Mouse (Mus musculus) hindbrain, embryonic 13.5 days (tissue): ENCODE measurements at regions not wholly inside any gene's neighbourhood (a gene's known extent, or its start where the extent isn't known, plus 50 kb on each side); places are given as distances from the start of the nearest gene placed in this dataset.
A peak's percentile ranks its signal among the peaks of the same experiment; 100 is the strongest.

Source experiments
- ATAC-seq: fragments of 200-750 bp; cut with Nextera tagmentation; 2 replicates; pipeline ENCODE4 v1.8.0; 2017; ENCODE audit warnings: moderate TSS enrichment; ENCODE audit not compliant: low FRiP score
- H3K27ac ChIP-seq: fragments of 300-500 bp; sonication (generic); 2 replicates; pipeline ENCODE4 v1.5.1; 2015; ENCODE audit warnings: inconsistent platforms, mild to moderate bottlenecking, moderate library complexity
- H3K27me3 ChIP-seq: fragments of 300-500 bp; sonication (generic); 2 replicates; pipeline ENCODE4 v1.6.1; 2015; ENCODE audit warnings: mild to moderate bottlenecking, inconsistent platforms
- H3K36me3 ChIP-seq: fragments of 300-500 bp; sonication (generic); 2 replicates; pipeline ENCODE4 v1.6.1; 2015; ENCODE audit warnings: mild to moderate bottlenecking, inconsistent platforms
- H3K4me1 ChIP-seq: fragments of 300-500 bp; sonication (generic); replicated peaks from 2 replicates; pipeline ENCODE4 v1.6.1; 2015; ENCODE audit warnings: inconsistent platforms
- H3K4me2 ChIP-seq: fragments of 300-500 bp; sonication (generic); 2 replicates; pipeline ENCODE4 v1.6.1; 2015; ENCODE audit warnings: inconsistent platforms, mild to moderate bottlenecking, moderate library complexity
- H3K4me3 ChIP-seq: fragments of 300-500 bp; sonication (generic); 2 replicates; pipeline ENCODE4 v1.5.1; 2015; ENCODE audit warnings: mild to moderate bottlenecking, inconsistent platforms
- H3K9ac ChIP-seq: fragments of 300-500 bp; sonication (generic); 2 replicates; pipeline ENCODE4 v1.6.1; 2015; ENCODE audit warnings: mild to moderate bottlenecking, inconsistent platforms
- H3K9me3 ChIP-seq: fragments of 300-500 bp; sonication (generic); 2 replicates; pipeline ENCODE4 v1.6.1; 2016; ENCODE audit warnings: inconsistent platforms
- WGBS: fragments of 180-500 bp; shearing (Covaris S2); methylation state at CpG from one replicate; pipeline ENCODE4 v1.1.7; 2015; 5-methylcytosine and 5-hydroxymethylcytosine counted together

GRCm38 (mm10) chr11:18437834-18438611, 484.3 kb upstream of the Etaa1 start:
- H3K36me3 ChIP-seq, result no peaks in the 10 kb centered on the region
- H3K27me3 ChIP-seq, result no peaks in the 10 kb centered on the region
- H3K4me1 ChIP-seq, result no peaks in the 10 kb centered on the region
- no peak overlapping the region for H3K4me2 ChIP-seq
- no peak overlapping the region for H3K27ac ChIP-seq
- no peaks in the 10 kb centered on the region for H3K9me3 ChIP-seq
- 82% methylated on average over 6 of the region's 6 CpGs for WGBS
- no peak overlapping the region for H3K9ac ChIP-seq
- no peak for ATAC-seq
- no peak overlapping the region for H3K4me3 ChIP-seq

- Histone ChIP-seq H3K4me3 (no peak overlapping the region), H3K4me1 (no peaks in the 10 kb centered on the region), H3K36me3 (no peaks in the 10 kb centered on the region), H3K9ac (no peak overlapping the region), H3K9me3 (no peaks in the 10 kb centered on the region), H3K27me3 (no peaks in the 10 kb centered on the region), H3K27ac (no peak overlapping the region), H3K4me2 (no peak overlapping the region)
- no peak for ATAC-seq
- 86% methylated on average over 3 of the region's 3 CpGs for WGBS
Observed at GRCm38 (mm10) chr11:18421076-18421475, 467.4 kb upstream of the Etaa1 start.

GRCm38 (mm10) chr11:18413769-18414168, 460.1 kb upstream of the Etaa1 start:
- Histone ChIP-seq H3K4me2 (no peak overlapping the region), H3K9me3 (no peaks in the 10 kb centered on the region), H3K27me3 (no peaks in the 10 kb centered on the region), H3K9ac (no peak overlapping the region), H3K4me3 (no peak overlapping the region), H3K36me3 (no peaks in the 10 kb centered on the region), H3K4me1 (no peaks in the 10 kb centered on the region), H3K27ac (no peak overlapping the region)
- WGBS, result 82% methylated on average over 1 of the region's 1 CpGs
- no peak for ATAC-seq

- Histone ChIP-seq H3K9ac (no peak overlapping the region), H3K4me2 (no peak overlapping the region), H3K27ac (no peak overlapping the region), H3K4me3 (no peak overlapping the region), H3K27me3 (no peaks in the 10 kb centered on the region), H3K9me3 (no peaks in the 10 kb centered on the region), H3K4me1 (no peaks in the 10 kb centered on the region), H3K36me3 (no peaks in the 10 kb centered on the region)
- ATAC-seq, result no peak
- 55% methylated on average over 8 of the region's 8 CpGs for WGBS
Observed at GRCm38 (mm10) chr11:18408071-18408752, 454.5 kb upstream of the Etaa1 start.

GRCm38 (mm10) chr11:18399561-18399960, 445.9 kb upstream of the Etaa1 start:
- H3K4me2 ChIP-seq, result no peak overlapping the region
- H3K27ac ChIP-seq, result no peak overlapping the region
- H3K9ac ChIP-seq, result no peak overlapping the region
- H3K9me3 ChIP-seq, result no peaks in the 10 kb centered on the region
- 70% methylated on average over 4 of the region's 4 CpGs for WGBS
- H3K27me3 ChIP-seq, result no peaks in the 10 kb centered on the region
- peaks cover 9% of the 10 kb centered on the region for H3K4me1 ChIP-seq
- no peaks in the 10 kb centered on the region for H3K36me3 ChIP-seq
- no peak for ATAC-seq
- H3K4me3 ChIP-seq, result no peak overlapping the region

- Histone ChIP-seq H3K36me3 (no peaks in the 10 kb centered on the region), H3K27me3 (no peaks in the 10 kb centered on the region), H3K4me1 (peaks cover 9% of the 10 kb centered on the region), H3K9me3 (no peaks in the 10 kb centered on the region), H3K9ac (no peak overlapping the region), H3K27ac (peak overlapping the region; percentile 63; the same call in 1 of the 2 replicates), H3K4me3 (no peak overlapping the region), H3K4me2 (no peak overlapping the region)
- 34% methylated on average over 6 of the region's 6 CpGs for WGBS
- ATAC-seq, result peak; percentile 73
Observed at GRCm38 (mm10) chr11:18396397-18396796, 442.7 kb upstream of the Etaa1 start.

- Histone ChIP-seq H3K36me3 (no peaks in the 10 kb centered on the region), H3K27me3 (no peaks in the 10 kb centered on the region), H3K9me3 (no peaks in the 10 kb centered on the region), H3K9ac (no peak overlapping the region), H3K4me2 (no peak overlapping the region), H3K4me1 (peaks cover 9% of the 10 kb centered on the region), H3K27ac (peak overlapping the region; percentile 30; the same call in 1 of the 2 replicates), H3K4me3 (no peak overlapping the region)
- WGBS, result 85% methylated on average over 4 of the region's 4 CpGs
- no peak for ATAC-seq
Observed at GRCm38 (mm10) chr11:18395631-18396030, 442.0 kb upstream of the Etaa1 start.

- H3K9me3 ChIP-seq, result no peaks in the 10 kb centered on the region
- WGBS, result 78% methylated on average over 6 of the region's 6 CpGs
Observed at GRCm38 (mm10) chr11:18372813-18373332, 419.2 kb upstream of the Etaa1 start.

GRCm38 (mm10) chr11:18371304-18371703, 417.6 kb upstream of the Etaa1 start:
- Histone ChIP-seq H3K36me3 (no peaks in the 10 kb centered on the region), H3K27ac (no peak overlapping the region), H3K27me3 (no peaks in the 10 kb centered on the region), H3K9ac (no peak overlapping the region), H3K4me1 (peaks cover 10% of the 10 kb centered on the region; the same call in 1 of the 2 replicates), H3K4me3 (no peak overlapping the region), H3K4me2 (no peak overlapping the region), H3K9me3 (no peaks in the 10 kb centered on the region)
- WGBS, result 3% methylated on average over 3 of the region's 3 CpGs
- no peak for ATAC-seq

More at GRCm38 (mm10) chr11:18372813-18373332, 419.2 kb upstream of the Etaa1 start:
- Histone ChIP-seq H3K4me3 (no peak overlapping the region), H3K9ac (no peak overlapping the region), H3K4me2 (no peak overlapping the region), H3K4me1 (peaks cover 10% of the 10 kb centered on the region; the same call in 1 of the 2 replicates), H3K27me3 (no peaks in the 10 kb centered on the region), H3K36me3 (no peaks in the 10 kb centered on the region), H3K27ac (no peak overlapping the region)
- no peak for ATAC-seq

- no peaks in the 10 kb centered on the region for H3K9me3 ChIP-seq
- no peak for ATAC-seq
- no peak overlapping the region for H3K27ac ChIP-seq
- no peaks in the 10 kb centered on the region for H3K27me3 ChIP-seq
- H3K9ac ChIP-seq, result no peak overlapping the region
- 16% methylated on average over 3 of the region's 3 CpGs for WGBS
- no peak overlapping the region for H3K4me2 ChIP-seq
- H3K4me3 ChIP-seq, result no peak overlapping the region
- H3K36me3 ChIP-seq, result no peaks in the 10 kb centered on the region
- H3K4me1 ChIP-seq, result peaks cover 10% of the 10 kb centered on the region; the same call in 1 of the 2 replicates
Observed at GRCm38 (mm10) chr11:18370861-18371260, 417.2 kb upstream of the Etaa1 start.

GRCm38 (mm10) chr11:18354866-18355265, 401.2 kb upstream of the Etaa1 start:
- WGBS, result 84% methylated on average over 3 of the region's 3 CpGs
- Histone ChIP-seq H3K9ac (no peak overlapping the region), H3K4me1 (peaks cover 4% of the 10 kb centered on the region), H3K27me3 (no peaks in the 10 kb centered on the region), H3K27ac (no peak overlapping the region), H3K36me3 (no peaks in the 10 kb centered on the region), H3K4me3 (no peak overlapping the region), H3K9me3 (no peaks in the 10 kb centered on the region), H3K4me2 (no peak overlapping the region)
- no peak for ATAC-seq

GRCm38 (mm10) chr11:18354156-18354555, 400.5 kb upstream of the Etaa1 start:
- ATAC-seq, result no peak
- H3K9me3 ChIP-seq, result no peaks in the 10 kb centered on the region
- H3K36me3 ChIP-seq, result no peaks in the 10 kb centered on the region
- H3K4me1 ChIP-seq, result peaks cover 4% of the 10 kb centered on the region
- H3K27ac ChIP-seq, result no peak overlapping the region
- H3K9ac ChIP-seq, result no peak overlapping the region
- no peak overlapping the region for H3K4me3 ChIP-seq
- H3K27me3 ChIP-seq, result no peaks in the 10 kb centered on the region
- WGBS, result 81% methylated on average over 4 of the region's 4 CpGs
- no peak overlapping the region for H3K4me2 ChIP-seq
